Mouse (Mus musculus): ENCODE results near the gene Ppp1r3d.
A peak's percentile ranks its signal among the peaks of the same experiment; 100 is the strongest.

Gene Ppp1r3d

DNA sequence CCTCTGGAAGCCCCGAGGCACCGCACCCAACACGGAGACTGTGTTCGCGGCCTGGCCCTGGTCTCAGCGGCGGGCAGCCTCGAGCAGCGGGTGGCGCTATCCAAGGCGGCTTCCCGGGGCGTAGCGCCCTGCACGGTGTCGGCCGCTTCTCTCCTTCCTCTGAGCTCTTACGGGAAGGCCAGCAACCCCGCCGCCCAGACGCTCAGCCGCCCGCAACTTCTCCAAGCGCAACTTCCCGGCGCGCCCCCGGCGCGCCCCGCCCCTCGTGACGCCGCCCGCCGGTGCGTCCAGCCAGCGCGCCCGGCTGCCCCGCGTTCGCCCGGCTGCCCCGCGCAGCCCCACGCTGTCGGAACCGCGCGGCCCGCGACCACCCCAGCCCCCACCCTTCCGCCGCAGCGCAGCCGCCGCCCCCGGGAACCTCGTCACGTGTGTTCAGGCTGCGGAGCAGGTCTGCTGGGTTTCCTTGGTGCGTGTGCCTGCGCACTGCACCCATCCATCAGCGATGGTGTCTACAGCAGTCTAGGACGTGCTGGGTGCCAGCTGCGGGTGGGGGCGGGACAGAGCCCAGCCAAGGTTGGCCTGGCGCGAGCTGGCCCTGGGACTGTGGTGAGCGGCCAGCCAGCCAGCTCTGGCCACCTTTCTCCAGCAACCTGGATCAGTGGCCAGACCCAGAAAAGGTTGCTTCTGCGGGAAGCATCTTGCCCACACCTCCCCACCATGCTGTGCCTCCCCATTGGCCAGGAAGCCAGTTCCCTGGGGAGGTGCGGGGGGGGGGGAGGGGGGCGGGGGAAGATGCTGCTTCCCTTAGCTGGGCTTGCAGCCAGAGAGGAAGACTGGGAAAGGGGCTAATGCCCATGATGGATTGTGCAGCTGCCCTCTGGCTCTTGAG, at the start of gene Ppp1r3d, which contains the start of gene Fam217b:
Gene Ppp1r3d (minus strand): TSS at position 212 of the 889 bp plus-strand sequence.
Gene Fam217b (plus strand): TSS at position 264 of the 889 bp plus-strand sequence.
- peak; percentile 57 for DNase-seq (ENCODE audit: low spot score)

DNA sequence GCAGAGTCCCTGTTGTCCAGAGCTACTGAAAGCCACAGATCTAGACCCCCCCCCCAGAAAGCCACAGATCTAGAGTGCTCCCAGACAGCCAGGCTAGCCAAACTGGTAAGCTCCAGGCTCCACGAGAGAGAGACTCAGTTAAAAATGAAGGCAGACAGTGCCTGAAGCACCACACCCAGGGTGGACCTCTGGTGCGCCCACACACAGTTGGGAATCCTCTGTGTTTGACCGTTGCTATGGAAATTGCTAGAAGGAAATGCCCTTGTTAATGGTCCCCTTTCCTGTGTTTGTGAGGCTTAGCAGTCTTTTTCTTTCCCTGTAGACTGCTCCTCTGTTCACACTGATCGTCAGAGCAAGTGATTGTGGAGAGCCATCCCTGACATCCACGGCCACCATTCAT, 46.1 kb upstream of the Ppp1r3d start:
- no peak for DNase-seq (ENCODE audit: low spot score)

DNA sequence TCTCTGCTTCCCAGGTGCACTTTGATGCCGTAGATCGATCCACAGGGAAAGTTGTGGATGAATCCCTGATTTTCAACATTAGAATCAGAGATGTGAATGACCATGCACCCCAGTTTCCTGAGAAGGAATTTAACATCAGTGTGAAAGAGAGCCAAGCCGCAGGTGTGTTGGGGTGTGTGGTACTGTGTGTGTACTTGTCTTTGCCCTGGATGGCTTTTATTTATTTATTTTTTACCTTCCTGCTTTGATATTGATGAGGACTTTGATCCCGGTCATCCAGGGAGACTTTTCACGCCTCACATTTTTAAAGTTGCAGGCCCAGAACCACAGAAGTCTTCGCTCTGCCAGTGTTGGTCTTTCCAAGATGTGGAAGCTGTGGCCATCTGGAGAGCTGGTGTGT, 43.1 kb upstream of the Ppp1r3d start:
- no peak for DNase-seq (ENCODE audit: low spot score)

DNA sequence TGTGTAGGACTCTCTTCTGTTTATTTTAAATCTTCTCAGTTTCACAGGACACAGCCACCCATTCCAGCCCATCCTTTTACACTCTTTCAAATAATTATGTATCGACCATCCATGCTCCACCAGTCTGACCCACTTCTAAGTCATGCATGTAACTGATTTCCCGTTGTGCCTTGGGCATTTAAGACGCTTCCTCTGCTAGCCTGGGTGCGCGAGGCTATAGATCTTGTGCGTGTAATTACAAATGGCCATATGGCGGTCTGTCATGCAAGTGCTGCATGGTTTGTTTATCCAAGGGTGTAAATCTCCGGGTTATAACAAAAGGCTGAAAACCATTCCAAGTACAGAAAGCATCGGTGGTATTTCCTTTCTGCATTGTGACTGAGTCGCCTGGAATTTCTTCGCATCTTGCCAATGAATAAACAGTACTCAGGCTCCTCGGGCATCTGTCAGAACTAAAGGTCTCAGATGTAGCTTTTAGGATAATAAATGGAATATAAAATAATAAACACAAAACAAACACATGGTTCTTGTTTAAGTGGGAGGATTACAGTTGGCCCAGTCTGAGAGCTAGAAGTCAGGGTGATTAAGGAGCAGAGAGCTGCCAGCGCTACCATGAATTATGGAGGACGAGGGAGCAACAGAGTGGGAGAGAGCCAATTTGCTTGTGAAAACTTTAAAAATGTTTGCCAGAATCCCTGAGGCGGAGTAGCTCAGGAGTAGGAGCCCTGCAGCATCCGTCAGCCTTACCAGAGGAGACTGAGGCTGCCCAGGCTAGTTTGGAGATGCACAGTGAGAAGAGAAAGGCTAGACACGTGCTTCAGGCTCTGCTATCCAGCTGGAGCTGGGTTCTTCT, 40.6 kb upstream of the Ppp1r3d start:
- DNase-seq (ENCODE audit: low spot score): no peak

DNA sequence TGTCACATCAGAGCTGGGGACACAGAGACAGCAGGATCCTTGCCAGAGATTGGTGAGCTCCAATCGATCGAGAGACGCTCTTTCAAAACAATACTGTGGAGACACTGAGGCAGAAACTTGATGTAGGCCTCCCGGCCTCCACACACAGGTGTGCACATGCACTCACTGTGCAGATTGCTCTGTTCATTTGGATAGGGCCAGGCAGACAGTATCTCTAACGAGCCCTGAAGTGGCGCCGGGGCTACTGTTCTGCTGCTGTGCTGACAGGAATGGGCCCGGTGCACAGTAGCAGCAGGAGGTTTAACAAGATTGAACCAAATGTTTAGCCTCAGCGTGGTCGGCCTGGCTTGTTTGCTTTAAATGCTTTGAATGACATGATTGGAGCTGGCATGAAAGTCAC, 36.7 kb upstream of the Ppp1r3d start:
- no peak for DNase-seq (ENCODE audit: low spot score)

DNA sequence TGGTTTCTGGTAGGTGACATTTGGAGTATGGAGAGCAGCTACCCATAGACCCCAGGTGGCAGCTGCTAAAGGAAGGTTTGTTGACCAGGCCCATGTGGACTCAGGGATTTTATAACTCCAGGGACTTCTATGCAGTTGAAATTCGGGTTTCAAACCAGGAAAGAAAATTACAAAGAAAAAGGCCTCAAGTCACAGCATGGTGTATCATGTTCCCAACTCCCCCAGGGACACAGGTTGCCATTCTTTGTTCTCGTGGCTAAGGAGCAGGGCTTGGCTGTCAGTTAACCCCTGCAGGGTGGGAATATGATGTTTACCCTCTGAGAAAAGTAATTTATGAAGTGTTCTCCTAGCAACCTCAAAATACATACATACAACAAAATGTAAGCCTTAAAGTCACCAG, 36.0 kb upstream of the Ppp1r3d start:
- DNase-seq (ENCODE audit: low spot score): no peak

DNA sequence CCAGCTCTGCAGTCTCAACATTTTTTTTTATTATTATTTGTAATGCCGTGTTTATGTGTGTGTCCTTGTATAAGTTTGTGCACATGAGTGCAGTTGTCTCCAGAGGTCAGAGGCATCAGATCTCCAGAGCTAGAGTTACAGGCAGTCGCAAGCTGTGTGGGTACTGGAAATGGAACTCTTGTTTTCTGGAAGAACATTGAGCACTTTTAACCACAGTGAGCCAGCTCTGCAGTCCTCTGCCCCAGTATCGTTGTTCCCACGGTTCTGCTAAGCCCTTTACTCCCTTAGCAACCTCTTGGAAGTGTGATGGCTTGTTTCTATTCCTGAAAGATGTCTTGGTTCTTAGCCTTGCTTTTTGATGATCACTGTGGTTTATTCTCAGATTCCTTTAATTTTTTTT, 35.1 kb upstream of the Ppp1r3d start:
- no peak for DNase-seq (ENCODE audit: low spot score)

DNA sequence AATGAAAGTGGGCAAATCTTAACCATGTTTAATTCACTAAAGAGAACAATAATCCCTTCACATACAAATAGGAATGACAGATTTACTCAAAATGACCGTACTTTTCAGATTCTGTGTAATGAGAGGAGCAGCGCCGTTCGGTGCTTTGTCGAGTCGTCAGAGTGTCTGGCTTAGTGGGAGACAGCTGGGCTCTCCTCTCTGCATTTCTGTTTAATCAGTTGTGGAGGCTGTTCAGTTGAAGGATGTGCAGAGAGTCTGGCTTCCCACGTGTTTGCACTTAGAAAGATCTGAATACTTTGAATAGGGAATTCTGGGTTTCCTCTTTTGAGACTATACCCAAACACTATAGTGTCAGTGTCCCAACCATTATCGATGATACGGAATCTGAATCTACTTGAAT, 23.0 kb upstream of the Ppp1r3d start:
- DNase-seq (ENCODE audit: low spot score): no peak

DNA sequence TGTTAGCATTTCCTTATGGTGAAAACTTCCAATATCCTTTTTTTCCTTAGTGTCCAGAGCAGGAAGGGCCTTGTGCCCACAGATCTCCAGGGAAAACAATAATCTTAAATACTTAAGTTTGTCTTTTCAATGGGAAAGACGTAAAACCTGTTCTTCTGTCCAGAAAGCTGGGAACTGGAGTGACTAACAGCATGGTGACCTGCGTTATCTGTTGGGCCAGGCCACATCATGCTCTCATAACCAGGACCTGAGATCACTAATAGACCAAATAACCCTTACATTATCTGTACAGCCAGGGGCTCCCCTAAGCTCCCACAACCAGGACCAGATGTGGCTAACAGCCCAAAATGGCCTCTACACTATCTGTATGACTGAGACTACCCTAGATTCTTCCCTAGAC, 19.6 kb upstream of the Ppp1r3d start:
- no peak for DNase-seq (ENCODE audit: low spot score)

DNA sequence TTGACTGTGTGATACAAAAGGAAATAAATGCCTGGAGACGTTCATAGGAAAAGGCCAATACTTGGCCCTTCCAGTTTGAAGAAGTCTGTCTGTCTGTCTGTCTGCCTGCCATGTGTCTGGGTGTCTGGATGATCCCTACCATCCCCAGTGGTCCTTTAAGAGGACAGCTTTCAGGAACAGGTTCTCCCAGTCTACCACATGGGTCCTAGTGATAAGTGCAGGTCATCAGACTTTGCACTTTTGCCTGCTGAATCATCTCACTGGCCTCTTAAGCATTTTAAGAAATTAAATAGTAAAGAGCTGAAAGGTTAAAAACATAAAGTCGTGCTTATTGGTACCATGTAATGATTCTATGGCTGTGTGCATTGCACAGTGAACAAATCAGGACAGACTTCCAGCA, 19.2 kb upstream of the Ppp1r3d start:
- no peak for DNase-seq (ENCODE audit: low spot score)

DNA sequence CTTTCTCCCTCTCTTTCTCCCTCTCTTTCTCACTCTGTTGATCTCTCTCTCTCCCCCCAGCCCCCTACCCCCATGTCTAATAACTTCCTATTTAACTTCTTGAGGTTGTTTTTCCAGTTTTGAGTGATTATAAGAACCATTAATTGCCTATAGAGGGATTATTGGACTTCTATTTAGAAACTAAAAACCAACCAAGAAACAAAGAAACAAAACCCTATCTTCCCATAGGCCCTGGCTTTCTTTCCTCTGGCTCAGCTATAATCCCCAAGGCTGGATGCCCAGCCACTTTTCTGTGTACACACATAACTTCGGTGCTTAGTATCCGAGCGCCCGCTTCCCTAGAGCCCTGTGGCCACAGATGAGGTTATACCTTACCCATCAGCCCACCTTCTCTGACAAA, 16.0 kb upstream of the Ppp1r3d start, which contains the start of gene Cdh26:
Gene Cdh26 (plus strand): TSS at position 301 of the 400 bp plus-strand sequence.
- no peak for DNase-seq (ENCODE audit: low spot score)

DNA sequence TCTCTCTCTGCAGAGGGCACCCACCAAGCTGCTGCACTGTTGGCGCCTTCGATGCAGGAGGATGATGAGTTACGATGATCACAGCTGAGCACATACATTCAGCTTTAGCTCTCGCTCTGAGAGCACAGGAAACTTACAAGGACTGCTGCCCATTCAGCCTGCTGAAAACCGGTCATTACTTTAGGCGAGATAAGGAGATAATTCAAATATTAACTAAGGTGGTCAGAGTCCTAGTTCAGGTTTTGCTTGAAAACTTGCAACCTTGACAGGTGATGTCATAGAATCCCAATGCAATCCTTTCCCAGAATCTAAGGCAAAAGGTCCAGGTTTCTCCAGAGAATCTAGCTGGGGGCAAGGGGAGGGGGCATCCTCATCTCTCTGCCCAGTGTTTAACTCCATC, 15.2 kb upstream of the Ppp1r3d start:
- DNase-seq (ENCODE audit: low spot score): no peak

DNA sequence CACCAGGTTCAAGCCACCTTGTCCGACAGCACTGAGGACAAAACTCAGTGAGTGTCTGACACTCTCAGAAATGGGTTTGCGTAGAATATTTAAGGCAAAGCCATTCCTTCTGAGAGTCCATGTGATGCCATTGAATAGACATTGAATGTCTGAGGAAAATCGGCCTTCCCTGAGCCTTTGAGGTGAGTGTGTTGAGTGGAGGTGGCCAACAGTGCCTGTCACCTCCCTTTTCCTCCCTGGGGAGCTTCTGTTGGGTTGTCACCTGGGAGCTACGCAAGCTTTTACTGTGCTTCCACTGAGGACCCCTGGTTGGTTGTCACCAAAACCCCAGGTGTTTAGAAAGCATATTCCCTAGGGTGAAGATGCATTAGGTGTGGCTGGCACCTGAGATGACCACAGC, 14.4 kb upstream of the Ppp1r3d start:
- no peak for DNase-seq (ENCODE audit: low spot score)

DNA sequence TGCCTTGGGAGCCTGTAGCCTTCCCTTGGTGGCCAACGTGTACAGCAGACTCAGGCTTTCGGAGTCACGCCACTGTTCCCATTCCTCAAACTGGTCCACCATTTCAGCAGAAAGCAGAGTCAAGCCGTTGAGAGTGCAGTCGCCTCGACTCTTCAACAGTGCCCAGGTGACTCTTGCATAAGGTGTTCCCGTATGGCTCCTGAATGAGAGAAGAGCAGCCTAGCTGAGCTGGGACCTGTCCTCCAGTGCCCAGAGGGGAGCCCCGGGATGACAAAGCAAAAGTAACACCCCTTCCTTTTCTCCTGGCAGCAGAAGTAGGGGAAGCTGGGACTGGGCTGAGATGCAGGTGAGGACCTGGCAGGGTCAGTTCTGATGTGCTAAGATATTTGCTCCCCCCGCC, 13.9 kb upstream of the Ppp1r3d start:
- DNase-seq (ENCODE audit: low spot score): no peak

DNA sequence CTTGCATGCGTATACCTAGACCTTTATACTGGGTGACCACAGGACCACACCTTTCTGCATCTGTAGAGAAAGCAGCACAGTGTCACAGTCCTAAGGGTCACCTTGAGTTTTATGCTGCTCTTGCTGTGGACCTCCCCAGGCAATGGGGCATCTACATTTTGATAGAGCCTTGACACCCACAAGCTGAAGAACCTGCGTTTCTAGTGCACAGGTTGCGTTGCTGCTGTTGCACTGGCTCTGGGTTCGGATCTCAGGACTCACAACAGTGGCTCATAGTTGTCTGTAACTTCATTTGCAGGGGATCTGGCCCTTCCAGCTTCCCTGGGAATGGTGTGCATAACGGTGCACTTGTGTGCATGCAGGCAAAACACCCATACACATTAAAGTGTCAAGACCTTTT, 12.9 kb upstream of the Ppp1r3d start:
- DNase-seq (ENCODE audit: low spot score): peak; percentile 6

DNA sequence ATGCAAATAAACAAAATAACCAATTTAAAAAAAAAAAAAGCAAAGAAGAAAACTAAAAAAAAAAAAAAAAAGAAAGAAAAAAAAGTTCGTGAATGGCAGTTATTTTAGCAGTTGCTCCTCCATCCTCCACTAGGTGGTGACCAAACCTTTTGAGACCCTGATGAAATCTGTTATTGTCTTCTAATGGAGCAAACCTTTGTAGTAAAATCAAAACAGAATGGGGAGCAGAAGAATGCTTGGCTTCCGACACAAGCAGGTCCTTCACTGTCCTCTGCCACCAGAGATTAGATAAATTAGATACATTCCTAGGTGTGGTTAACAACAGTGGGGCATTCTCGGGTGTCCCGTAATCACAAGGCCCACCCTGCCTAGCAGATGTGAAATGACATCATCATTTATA, 12.0 kb upstream of the Ppp1r3d start:
- peak; percentile 40 for DNase-seq (ENCODE audit: low spot score)

DNA sequence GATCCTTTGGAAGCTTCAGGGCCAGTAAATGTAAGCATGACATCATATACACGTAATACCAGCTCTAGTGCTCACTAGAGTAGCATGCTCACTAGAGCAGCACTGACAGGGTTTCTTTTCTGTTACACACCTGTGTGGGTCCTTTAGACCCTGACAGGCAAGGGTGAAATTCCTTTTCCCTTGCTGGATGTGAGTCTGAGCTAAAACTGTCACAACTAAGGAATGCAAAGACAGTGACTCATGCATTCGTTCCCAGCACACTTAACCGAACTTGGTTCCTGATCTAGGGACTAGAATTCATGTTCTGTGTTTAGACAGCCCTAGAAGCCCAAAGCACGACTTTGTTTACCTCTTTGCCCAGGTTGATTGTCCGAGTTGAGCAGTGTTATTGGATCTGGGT, 9.0 kb upstream of the Ppp1r3d start:
- DNase-seq (ENCODE audit: low spot score): peak; percentile 4

DNA sequence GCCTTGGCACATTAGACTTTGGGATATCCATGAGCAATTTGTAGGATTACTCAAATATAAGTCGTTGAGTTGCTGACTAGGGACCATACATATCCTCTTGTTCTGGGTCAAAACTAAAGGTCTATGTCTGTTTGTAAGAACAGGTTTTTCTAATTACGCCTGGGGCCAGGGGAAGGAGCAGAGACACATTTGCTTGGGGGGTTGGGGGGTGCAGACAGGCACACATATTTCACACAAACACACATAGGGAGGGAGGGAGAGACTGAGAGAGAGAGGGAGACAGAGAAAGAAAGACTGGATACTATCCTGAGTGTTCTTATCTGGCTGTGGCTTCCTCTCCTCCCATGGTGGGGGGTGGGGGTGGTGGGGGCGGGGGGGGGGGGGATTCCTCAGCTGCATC, 7.9 kb upstream of the Ppp1r3d start:
- DNase-seq (ENCODE audit: low spot score): peak; percentile 12

DNA sequence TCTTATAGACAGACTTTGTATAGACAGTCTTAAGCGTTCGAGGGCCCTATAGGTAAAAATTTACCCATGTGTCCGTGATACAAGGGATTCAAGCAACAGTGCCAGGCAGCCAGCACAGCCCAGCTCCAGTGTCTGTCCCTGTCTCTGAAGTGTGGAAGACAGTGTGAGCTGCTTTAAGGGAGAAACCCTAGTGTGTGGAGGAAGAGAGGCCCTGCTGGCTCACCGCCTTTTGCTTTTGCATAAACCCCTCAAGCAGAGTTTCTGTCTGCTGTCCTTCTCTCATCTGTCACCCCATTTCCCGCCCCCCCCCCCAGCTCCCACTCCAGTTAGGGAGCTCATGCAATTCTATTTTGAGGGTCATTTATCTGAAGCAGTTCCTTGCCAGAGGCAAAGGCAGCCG, 7.3 kb upstream of the Ppp1r3d start:
- DNase-seq (ENCODE audit: low spot score): peak; percentile 20

DNA sequence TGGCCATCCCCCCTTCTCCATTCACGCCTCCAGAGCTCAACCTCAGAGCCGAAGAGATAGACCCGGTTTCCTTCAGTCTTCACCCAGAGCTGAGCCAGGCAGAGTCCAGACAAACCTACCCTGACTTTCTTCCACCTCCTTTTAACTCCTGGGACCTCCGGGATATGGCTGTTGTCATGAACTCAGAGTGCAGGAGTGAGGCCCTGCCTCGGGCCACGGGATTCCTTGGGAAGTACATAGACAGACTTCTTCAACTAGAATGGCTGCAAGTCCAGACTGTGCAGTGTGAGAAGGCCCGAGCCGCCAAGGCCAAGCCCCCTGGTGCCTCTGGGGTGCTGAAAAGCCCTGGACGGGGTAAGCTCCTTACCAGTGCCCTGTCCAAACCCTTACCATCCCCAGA, 6.3 kb upstream of the Ppp1r3d start:
- peak; percentile 36 for DNase-seq (ENCODE audit: low spot score)

DNA sequence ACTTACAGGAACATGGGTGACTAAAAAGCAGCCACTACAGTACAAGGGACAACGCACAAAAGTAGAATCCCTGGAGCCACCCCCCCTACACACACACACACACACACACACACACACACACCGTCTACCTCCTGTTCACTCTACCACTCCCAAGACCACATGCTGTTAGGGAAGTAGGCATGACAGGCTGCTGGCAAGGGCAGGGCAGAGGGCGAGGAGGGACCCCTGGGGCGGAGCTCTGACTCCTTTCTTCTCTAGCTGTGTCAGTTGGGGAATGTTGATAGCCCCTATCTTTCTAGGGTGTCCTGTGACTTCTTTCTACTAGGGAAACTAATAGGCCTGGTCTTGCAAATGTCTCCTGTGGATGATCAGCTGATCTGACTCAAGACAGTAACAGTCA, 2.7 kb upstream of the Ppp1r3d start:
- DNase-seq (ENCODE audit: low spot score): peak; percentile 32

DNA sequence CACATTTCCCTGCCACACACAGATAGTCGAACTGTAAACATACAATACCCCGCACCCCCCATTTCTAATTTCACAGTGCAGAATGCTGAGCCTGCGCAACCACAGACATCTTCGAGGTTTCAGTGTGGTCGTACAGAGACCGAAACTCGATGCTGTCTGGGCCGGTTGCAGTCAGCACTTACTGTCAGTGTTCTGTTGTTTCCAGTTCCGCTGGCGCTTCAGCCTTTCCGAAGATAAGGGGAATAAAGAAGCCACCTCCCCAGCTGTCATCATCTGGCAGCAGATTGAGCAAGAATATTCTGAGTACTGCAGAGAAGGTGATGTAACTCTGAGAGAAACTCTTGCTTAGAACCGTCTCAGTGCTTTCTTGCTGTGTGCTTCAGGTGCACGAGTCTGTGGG, 2.2 kb upstream of the Ppp1r3d start:
- peak; percentile 36 for DNase-seq (ENCODE audit: low spot score)

DNA sequence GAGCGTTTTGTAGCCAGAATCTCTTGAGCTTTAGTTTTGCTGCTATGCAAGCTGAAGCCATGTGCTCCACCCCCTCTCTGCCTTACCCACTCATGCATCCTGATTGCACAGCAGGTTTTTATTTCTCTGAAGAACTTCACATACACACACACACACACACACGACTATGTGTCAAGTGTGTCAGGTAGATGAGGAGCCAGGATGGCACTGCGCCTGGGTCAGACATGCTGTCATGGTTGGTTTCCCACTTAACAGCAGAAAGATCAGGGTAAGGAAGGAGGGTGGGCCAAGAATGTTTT, 827 bp upstream of the Ppp1r3d start:
- peak; percentile 37 for DNase-seq (ENCODE audit: low spot score)

Measured in testis, postnatal 10 days (tissue).